In the genomic region with DNA sequence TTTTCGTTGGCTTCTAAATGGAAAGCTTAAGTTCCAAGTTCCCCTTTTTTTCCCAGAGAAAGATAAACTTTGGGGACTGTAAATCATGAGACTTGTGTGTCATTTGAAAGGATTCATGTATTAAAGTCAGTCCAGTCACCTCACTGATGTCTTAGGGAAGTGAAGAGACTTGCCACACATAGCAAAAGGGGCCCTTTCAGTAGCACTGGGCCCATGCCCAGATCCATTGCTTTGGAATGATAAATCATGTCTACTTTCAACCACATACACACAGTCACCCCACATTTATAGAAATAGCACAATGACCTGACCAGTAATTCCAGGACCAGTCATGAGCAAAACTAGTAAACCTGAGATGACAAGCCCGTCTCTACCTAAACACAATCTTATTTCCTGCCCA, we compare ENCODE assay signal across 21 mouse cellular contexts.
DNase-seq lines count a peak whose midpoint lies in the region; ATAC-seq lines count a peak whose summit lies in the region.
"Had no signal": no experiment of that assay in that cellular context is flagged by ENCODE, and none has a peak within 500 bp of the region (broad histone marks: within the 10 kb centered on the region; RNA-seq: fewer than 3 reads in every experiment).

No protein-coding gene starts in this region.

- H3K4me3 ChIP-seq in embryonic facial prominence, embryonic 12.5 days, result no peak overlapping the region
- H3K4me3 ChIP-seq in embryonic facial prominence, embryonic 10.5 days, result no peak overlapping the region
- H3K4me3 ChIP-seq in kidney, embryonic 14.5 days (ENCODE audit: low read length), result no peak overlapping the region
- H3K4me3 ChIP-seq in embryonic facial prominence, embryonic 13.5 days, result no peak overlapping the region
- H3K4me3 ChIP-seq in limb, embryonic 12.5 days (replicated peaks), result no peak overlapping the region
- H3K4me3 ChIP-seq in midbrain, embryonic 13.5 days (replicated peaks), result no peak overlapping the region
- H3K4me3 ChIP-seq: hindbrain, embryonic 12.5 days; layer of hippocampus, adult 2 months; midbrain, embryonic 12.5 days had no signal

- no peak for DNase-seq in embryonic facial prominence, embryonic 10.5 days (ENCODE audit: low spot score)
- DNase-seq in kidney, adult 18-20 months, result no peak
- no peak for DNase-seq in embryo, embryonic 9.5 days (ENCODE audit: extremely low spot score)
- DNase-seq: adrenal gland, postnatal 10 days; cerebellum, adult 8-10 months; gastrocnemius, postnatal 10 days; heart, postnatal 10 days; kidney, postnatal 25 days; liver, postnatal 0 days; lung, postnatal 14 days; spleen, adult 18-20 months had no signal

- H3K9me3 ChIP-seq in embryonic facial prominence, embryonic 12.5 days, result no peaks in the 10 kb centered on the region
- no peaks in the 10 kb centered on the region for H3K9me3 ChIP-seq in embryonic facial prominence, embryonic 10.5 days
- H3K9me3 ChIP-seq in kidney, embryonic 14.5 days (ENCODE audit: control insufficient read depth, low read length), result no peaks in the 10 kb centered on the region
- H3K9me3 ChIP-seq in embryonic facial prominence, embryonic 13.5 days, result no peaks in the 10 kb centered on the region
- no peaks in the 10 kb centered on the region for H3K9me3 ChIP-seq in limb, embryonic 12.5 days
- no peaks in the 10 kb centered on the region for H3K9me3 ChIP-seq in midbrain, embryonic 13.5 days
- H3K9me3 ChIP-seq: hindbrain, embryonic 12.5 days; midbrain, embryonic 12.5 days had no signal

- no peaks in the 10 kb centered on the region for H3K27me3 ChIP-seq in embryonic facial prominence, embryonic 12.5 days
- no peaks in the 10 kb centered on the region for H3K27me3 ChIP-seq in embryonic facial prominence, embryonic 10.5 days (replicated peaks; ENCODE audit: low read depth, poor library complexity, severe bottlenecking)
- H3K27me3 ChIP-seq in kidney, embryonic 14.5 days (ENCODE audit: control insufficient read depth, insufficient read depth, low read length), result no peaks in the 10 kb centered on the region
- H3K27me3 ChIP-seq in embryonic facial prominence, embryonic 13.5 days, result no peaks in the 10 kb centered on the region
- no peaks in the 10 kb centered on the region for H3K27me3 ChIP-seq in limb, embryonic 12.5 days
- no peaks in the 10 kb centered on the region for H3K27me3 ChIP-seq in midbrain, embryonic 13.5 days
- H3K27me3 ChIP-seq: hindbrain, embryonic 12.5 days; midbrain, embryonic 12.5 days had no signal

- no peak overlapping the region for H3K9ac ChIP-seq in embryonic facial prominence, embryonic 12.5 days
- no peak overlapping the region for H3K9ac ChIP-seq in kidney, embryonic 14.5 days (ENCODE audit: low read depth, low read length)
- no peak overlapping the region for H3K9ac ChIP-seq in embryonic facial prominence, embryonic 13.5 days
- no peak overlapping the region for H3K9ac ChIP-seq in limb, embryonic 12.5 days (replicated peaks)
- H3K9ac ChIP-seq in midbrain, embryonic 13.5 days (replicated peaks), result no peak overlapping the region
- H3K9ac ChIP-seq: hindbrain, embryonic 12.5 days; liver, postnatal 0 days; midbrain, embryonic 12.5 days had no signal

- H3K36me3 ChIP-seq in embryonic facial prominence, embryonic 12.5 days, result no peaks in the 10 kb centered on the region
- no peaks in the 10 kb centered on the region for H3K36me3 ChIP-seq in embryonic facial prominence, embryonic 10.5 days (replicated peaks)
- no peaks in the 10 kb centered on the region for H3K36me3 ChIP-seq in kidney, embryonic 14.5 days (ENCODE audit: control insufficient read depth, insufficient read depth, low read length)
- H3K36me3 ChIP-seq in embryonic facial prominence, embryonic 13.5 days, result no peaks in the 10 kb centered on the region
- no peaks in the 10 kb centered on the region for H3K36me3 ChIP-seq in limb, embryonic 12.5 days
- H3K36me3 ChIP-seq in midbrain, embryonic 13.5 days, result no peaks in the 10 kb centered on the region
- H3K36me3 ChIP-seq: hindbrain, embryonic 12.5 days; midbrain, embryonic 12.5 days had no signal

- H3K4me2 ChIP-seq in embryonic facial prominence, embryonic 12.5 days (replicated peaks), result no peak overlapping the region
- H3K4me2 ChIP-seq in kidney, embryonic 14.5 days (replicated peaks; ENCODE audit: low read depth, low read length), result no peak overlapping the region
- 0 out of 2 replicates have a peak overlapping the region, but pooled peaks have one; percentile 12 for H3K4me2 ChIP-seq in embryonic facial prominence, embryonic 13.5 days
- H3K4me2 ChIP-seq in limb, embryonic 12.5 days, result no peak overlapping the region
- no peak overlapping the region for H3K4me2 ChIP-seq in midbrain, embryonic 13.5 days (replicated peaks)
- H3K4me2 ChIP-seq: hindbrain, embryonic 12.5 days; midbrain, embryonic 12.5 days had no signal

- no peak for ATAC-seq in embryonic facial prominence, embryonic 12.5 days (ENCODE audit: insufficient number of reproducible peaks, insufficient read depth, low FRiP score, low TSS enrichment)
- ATAC-seq in kidney, embryonic 14.5 days (ENCODE audit: low FRiP score, low TSS enrichment), result peak; percentile 87
- ATAC-seq in embryonic facial prominence, embryonic 13.5 days (ENCODE audit: insufficient number of reproducible peaks, insufficient read depth, low FRiP score, low TSS enrichment, low read depth), result no peak
- ATAC-seq in limb, embryonic 12.5 days (ENCODE audit: insufficient number of reproducible peaks, insufficient read depth, low FRiP score, low TSS enrichment, low read depth), result no peak
- ATAC-seq in midbrain, embryonic 13.5 days, result no peak
- ATAC-seq: forebrain, embryonic 16.5 days; intestine, postnatal 0 days; liver, postnatal 0 days had no signal

- H3K27ac ChIP-seq in embryonic facial prominence, embryonic 12.5 days, result 0 out of 2 replicates have a peak overlapping the region, but pooled peaks have one; percentile 26
- H3K27ac ChIP-seq in embryonic facial prominence, embryonic 10.5 days (replicated peaks), result no peak overlapping the region
- H3K27ac ChIP-seq in kidney, embryonic 14.5 days (ENCODE audit: low read depth, low read length), result no peak overlapping the region
- peak overlapping the region; percentile 45 for H3K27ac ChIP-seq in embryonic facial prominence, embryonic 13.5 days
- H3K27ac ChIP-seq in limb, embryonic 12.5 days, result peak overlapping the region; percentile 84
- H3K27ac ChIP-seq in midbrain, embryonic 13.5 days, result no peak overlapping the region
- H3K27ac ChIP-seq: hindbrain, embryonic 12.5 days; layer of hippocampus, adult 2 months; midbrain, embryonic 12.5 days had no signal

- 56% methylated on average over 2 of the region's 2 CpGs for WGBS in embryonic facial prominence, embryonic 12.5 days
- WGBS in embryonic facial prominence, embryonic 10.5 days, result 67% methylated on average over 2 of the region's 2 CpGs
- WGBS in kidney, embryonic 14.5 days, result 19% methylated on average over 2 of the region's 2 CpGs
- WGBS in embryonic facial prominence, embryonic 13.5 days, result 52% methylated on average over 2 of the region's 2 CpGs
- 41% methylated on average over 2 of the region's 2 CpGs for WGBS in limb, embryonic 12.5 days
- WGBS in midbrain, embryonic 13.5 days, result 82% methylated on average over 2 of the region's 2 CpGs

- peaks cover 15% of the 10 kb centered on the region; the same call in 1 of the 2 replicates for H3K4me1 ChIP-seq in embryonic facial prominence, embryonic 12.5 days
- peaks cover 7% of the 10 kb centered on the region; the same call in 1 of the 2 replicates for H3K4me1 ChIP-seq in embryonic facial prominence, embryonic 10.5 days
- H3K4me1 ChIP-seq in kidney, embryonic 14.5 days (ENCODE audit: control insufficient read depth, insufficient read depth, low read length), result no peaks in the 10 kb centered on the region
- H3K4me1 ChIP-seq in embryonic facial prominence, embryonic 13.5 days, result peaks cover 31% of the 10 kb centered on the region
- peaks cover 21% of the 10 kb centered on the region for H3K4me1 ChIP-seq in limb, embryonic 12.5 days (replicated peaks)
- no peaks in the 10 kb centered on the region for H3K4me1 ChIP-seq in midbrain, embryonic 13.5 days (replicated peaks)
- H3K4me1 ChIP-seq: hindbrain, embryonic 12.5 days; midbrain, embryonic 12.5 days had no signal

Comparison
In these comparisons a context has a peak if more than half of its experiments do, and no peak if none do; other contexts are left out.
1. H3K27ac ChIP-seq: peak in embryonic facial prominence, embryonic 12.5 days (single experiment), embryonic facial prominence, embryonic 13.5 days (single experiment) and limb, embryonic 12.5 days (single experiment); none in embryonic facial prominence, embryonic 10.5 days (single experiment), kidney, embryonic 14.5 days (single experiment) and midbrain, embryonic 13.5 days (single experiment).